Mouse (Mus musculus) stomach, postnatal 0 days (tissue): ENCODE data around the gene Itih1. TPM values are rescaled to one million over a fixed set of nuclear protein-coding genes. Genes with fewer than 3 reads are reported as not detected.
A peak's percentile ranks its signal among the peaks of the same experiment; 100 is the strongest.

Experiments used
- ATAC-seq: fragments of 200-750 bp; cut with Nextera tagmentation; 2 replicates; pipeline ENCODE4 v1.8.0; 2017; ENCODE audit not compliant: low FRiP score, low TSS enrichment
- DNase-seq: peaks from one replicate; pipeline ENCODE4 v3.0.0-alpha.2; 2016; ENCODE audit warnings: low spot score
- H3K27ac ChIP-seq: fragments of 300-500 bp; sonication (generic); replicated peaks from 2 replicates; pipeline ENCODE4 v1.5.1; 2014; ENCODE audit warnings: mild to moderate bottlenecking, control low read depth
- H3K27me3 ChIP-seq: fragments of 300-500 bp; sonication (generic); 2 replicates; pipeline ENCODE4 v1.6.1; 2014; ENCODE audit warnings: low read length; ENCODE audit not compliant: control insufficient read depth, insufficient read depth
- H3K36me3 ChIP-seq: fragments of 300-500 bp; sonication (generic); 2 replicates; pipeline ENCODE4 v1.6.1; 2014; ENCODE audit warnings: low read length, mixed read lengths; ENCODE audit not compliant: control insufficient read depth, insufficient read depth
- H3K4me1 ChIP-seq: fragments of 300-500 bp; sonication (generic); replicated peaks from 2 replicates; pipeline ENCODE4 v1.6.1; 2014; ENCODE audit warnings: antibody characterized with exemption; ENCODE audit not compliant: control insufficient read depth, insufficient read depth
- H3K4me2 ChIP-seq: fragments of 300-500 bp; sonication (generic); replicated peaks from 2 replicates; pipeline ENCODE4 v1.6.1; 2014; ENCODE audit warnings: low read depth, mild to moderate bottlenecking, control low read depth, moderate library complexity
- H3K4me3 ChIP-seq: fragments of 300-500 bp; sonication (generic); 2 replicates; pipeline ENCODE4 v1.5.1; 2014; ENCODE audit warnings: low read depth, low read length, control low read depth
- H3K9ac ChIP-seq: fragments of 300-500 bp; sonication (generic); 2 replicates; pipeline ENCODE4 v1.6.1; 2014; ENCODE audit warnings: mild to moderate bottlenecking, low read length, control low read depth, mixed read lengths
- H3K9me3 ChIP-seq: fragments of 300-500 bp; sonication (generic); 2 replicates; pipeline ENCODE4 v1.6.1; 2016; ENCODE audit warnings: low read length; ENCODE audit not compliant: control insufficient read depth
- CTCF ChIP-seq: IDR thresholded peaks from 2 replicates; pipeline ENCODE4 v1.5.1; 2016; ENCODE audit warnings: antibody characterized with exemption, low read depth, mild to moderate bottlenecking, moderate library complexity
- EP300 ChIP-seq: optimal IDR thresholded peaks from 2 replicates; pipeline ENCODE3; 2016; ENCODE audit warnings: antibody characterized with exemption
- WGBS: fragments of 180-500 bp; shearing (Covaris S2); extraction: QIAGEN DNeasy Blood & Tissue Kit; methylation state at CpG from one replicate; pipeline ENCODE4 v1.1.7; 2014; 5-methylcytosine and 5-hydroxymethylcytosine counted together
- polyA plus RNA-seq: library from polyadenylated mRNA; unstranded; fragments of >200 nt; fragmentation: Nextera tagmentation; extraction: Ambion mirVana; gene quantifications from 2 replicates; pipeline ENCODE4 v1.2.1, GENCODE M21; 2015

Gene Itih1
- polyA plus RNA-seq, 1 experiment from 2014 or later = 0.21 TPM

- ATAC-seq (no peak), DNase-seq (no peak)
- Histone ChIP-seq H3K4me3 (no peak overlapping the region), H3K4me1 (no peaks in the 10 kb centered on the region), H3K27me3 (no peaks in the 10 kb centered on the region), H3K27ac (no peak overlapping the region), H3K9me3 (no peaks in the 10 kb centered on the region), H3K36me3 (no peaks in the 10 kb centered on the region), H3K4me2 (no peak overlapping the region), H3K9ac (no peak overlapping the region)
- 90% methylated on average over 5 of the region's 5 CpGs for WGBS
- TF ChIP-seq EP300 (no peak), CTCF (no peak)
Measured at GRCm38 (mm10) chr14:30902628-30903027, 40.5 kb downstream of the Itih1 start.

- Histone ChIP-seq H3K4me3 (no peak overlapping the region), H3K27me3 (no peaks in the 10 kb centered on the region), H3K4me1 (no peaks in the 10 kb centered on the region), H3K9ac (no peak overlapping the region), H3K4me2 (no peak overlapping the region), H3K27ac (no peak overlapping the region), H3K36me3 (no peaks in the 10 kb centered on the region), H3K9me3 (no peaks in the 10 kb centered on the region)
- ATAC-seq = no peak
- TF ChIP-seq CTCF = no peak
- no peak for TF ChIP-seq EP300
- WGBS = 61% methylated on average over 3 of the region's 3 CpGs
- no peak for DNase-seq
Measured at GRCm38 (mm10) chr14:30899972-30900371, 43.1 kb downstream of the Itih1 start.

GRCm38 (mm10) chr14:30888271-30888732, 54.8 kb downstream of the Itih1 start:
- no peaks in the 10 kb centered on the region for H3K27me3 ChIP-seq
- H3K4me1 ChIP-seq = peaks cover 6% of the 10 kb centered on the region
- peak overlapping the region; percentile 31 for H3K4me2 ChIP-seq
- peak; percentile 77 for DNase-seq
- TF ChIP-seq CTCF (peak; percentile 75), EP300 (no peak)
- 0 out of 2 replicates have a peak overlapping the region, but pooled peaks have one; percentile 24 for H3K27ac ChIP-seq
- ATAC-seq = peak; percentile 65
- 0% methylated on average over 9 of the region's 9 CpGs for WGBS
- no peak overlapping the region for H3K4me3 ChIP-seq
- no peaks in the 10 kb centered on the region for H3K36me3 ChIP-seq
- no peak overlapping the region for H3K9ac ChIP-seq
- no peaks in the 10 kb centered on the region for H3K9me3 ChIP-seq

GRCm38 (mm10) chr14:30886204-30886603, 56.9 kb downstream of the Itih1 start, which contains the start of gene Itih4:
Gene Itih4, plus strand, starts transcription at chr14:30886476.
- no peak within 1 kb of the TSS for H3K27ac ChIP-seq
- 93% methylated on average over 3 of the region's 3 CpGs for WGBS
- no peaks in the 10 kb centered on the region for H3K9me3 ChIP-seq
- no peaks in the 10 kb centered on the region for H3K27me3 ChIP-seq
- no peaks in the 10 kb centered on the region for H3K36me3 ChIP-seq
- ATAC-seq = no peak
- H3K4me3 ChIP-seq = no peak within 1 kb of the TSS
- no peak within 1 kb of the TSS for H3K9ac ChIP-seq
- peaks cover 6% of the 10 kb centered on the region for H3K4me1 ChIP-seq
- TF ChIP-seq EP300 (no peak), CTCF (no peak)
- H3K4me2 ChIP-seq = no peak within 1 kb of the TSS
- no peak for DNase-seq

GRCm38 (mm10) chr14:30885298-30885697, 57.8 kb downstream of the Itih1 start:
- TF ChIP-seq CTCF = no peak
- TF ChIP-seq EP300 = no peak
- Histone ChIP-seq H3K27me3 (no peaks in the 10 kb centered on the region), H3K36me3 (no peaks in the 10 kb centered on the region), H3K9ac (no peak overlapping the region), H3K9me3 (no peaks in the 10 kb centered on the region), H3K4me3 (no peak overlapping the region), H3K4me2 (no peak overlapping the region), H3K27ac (no peak overlapping the region), H3K4me1 (peaks cover 6% of the 10 kb centered on the region)
- no peak for DNase-seq
- WGBS = 10% methylated on average over 3 of the region's 3 CpGs
- no peak for ATAC-seq

GRCm38 (mm10) chr14:30881718-30882108, 61.4 kb downstream of the Itih1 start:
- no peak overlapping the region for H3K27ac ChIP-seq
- H3K9me3 ChIP-seq = no peaks in the 10 kb centered on the region
- H3K36me3 ChIP-seq = no peaks in the 10 kb centered on the region
- H3K4me3 ChIP-seq = no peak overlapping the region
- no peak for ATAC-seq
- 91% methylated on average over 3 of the region's 3 CpGs for WGBS
- no peaks in the 10 kb centered on the region for H3K4me1 ChIP-seq
- DNase-seq = no peak
- no peaks in the 10 kb centered on the region for H3K27me3 ChIP-seq
- H3K9ac ChIP-seq = no peak overlapping the region
- no peak overlapping the region for H3K4me2 ChIP-seq
- TF ChIP-seq CTCF (no peak), EP300 (no peak)
